Mouse (Mus musculus): ENCODE results near the gene Nedd9. TPM values are rescaled to one million over a fixed set of nuclear protein-coding genes. Genes with fewer than 3 reads are reported as not detected.

The Nedd9 gene
- polyA plus RNA-seq, 1 experiment: 3.0 TPM

DNA sequence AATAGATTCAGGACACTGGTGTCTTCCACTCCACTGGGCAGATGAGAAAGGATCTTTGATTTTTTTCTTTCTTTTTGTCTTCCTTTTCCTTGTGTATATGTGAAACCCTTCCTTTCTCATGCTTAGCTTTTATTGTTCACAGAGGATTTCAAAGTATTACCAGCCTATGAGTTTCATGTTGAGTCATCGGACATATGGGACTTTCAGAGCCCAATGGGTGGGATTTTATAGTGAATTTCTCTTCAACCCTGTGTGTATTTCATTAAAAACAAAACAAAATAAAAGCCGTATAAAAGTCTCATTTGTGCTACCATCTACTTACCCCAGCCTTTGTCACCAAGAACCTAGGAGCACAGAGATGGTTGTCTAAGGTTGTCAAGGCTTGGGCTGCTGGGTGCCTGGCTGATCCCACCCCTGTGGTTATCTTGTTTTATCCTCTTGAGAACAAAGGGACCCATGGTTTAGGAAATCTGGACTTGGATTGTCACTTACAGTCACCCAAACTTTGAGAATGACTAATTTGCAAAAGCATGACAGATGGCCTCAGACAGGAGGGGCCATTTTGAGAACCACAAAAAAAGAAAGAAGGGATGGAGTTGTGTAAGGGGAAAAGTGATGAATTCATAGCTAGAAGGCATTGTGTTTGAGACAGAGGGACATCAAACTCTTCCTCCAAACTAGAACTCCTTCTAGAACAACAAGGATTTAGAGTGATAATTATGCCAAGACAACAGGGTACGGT is 41.9 kb downstream of the Nedd9 start:
- no peak for TF ChIP-seq CTCF (IDR thresholded peaks at IDR 0.05; ENCODE audit: low read depth, low read length)
- no peak for TF ChIP-seq EP300 (IDR thresholded peaks at IDR 0.05; ENCODE audit: insufficient read depth, low read depth, low read length)
- no peak for TF ChIP-seq POLR2A (IDR thresholded peaks at IDR 0.05; ENCODE audit: insufficient read depth, low read length)
- no peaks in the 10 kb centered on the region for H3K4me1 ChIP-seq (ENCODE audit: control insufficient read depth, insufficient read depth, low read length)
- no peak overlapping the region for H3K9ac ChIP-seq (ENCODE audit: low read depth, poor library complexity, severe bottlenecking)
- no peak overlapping the region for H3K27ac ChIP-seq (ENCODE audit: insufficient read depth, low read length)
- H3K36me3 ChIP-seq (ENCODE audit: control insufficient read depth, insufficient read depth, low read length, poor library complexity, severe bottlenecking): no peaks in the 10 kb centered on the region
- no peaks in the 10 kb centered on the region for H3K9me3 ChIP-seq (replicated peaks; ENCODE audit: control insufficient read depth, insufficient read depth, low read length, poor library complexity, severe bottlenecking)
- H3K4me3 ChIP-seq (ENCODE audit: low read depth, low read length): no peak overlapping the region
- H3K27me3 ChIP-seq (ENCODE audit: control insufficient read depth, insufficient read depth, low read length, poor library complexity, severe bottlenecking): no peaks in the 10 kb centered on the region

DNA sequence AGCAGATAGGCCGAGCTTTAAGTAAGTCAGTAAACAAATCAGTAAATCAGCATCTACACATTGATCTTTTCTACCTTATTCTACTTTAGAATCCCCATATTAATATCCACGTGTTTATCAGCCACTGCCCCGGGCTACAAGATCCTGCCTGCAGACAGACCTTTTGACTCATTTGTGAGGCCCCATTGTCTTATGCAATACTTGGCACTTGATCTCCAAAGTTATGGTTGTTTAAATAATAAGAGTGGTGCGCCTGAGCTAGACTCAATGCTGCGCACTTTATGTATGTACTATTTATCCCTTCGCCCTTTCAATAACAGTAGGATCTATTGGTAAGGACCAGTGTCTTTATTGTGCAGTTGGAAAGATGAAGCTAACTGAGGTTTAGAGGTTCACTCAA is 42.9 kb downstream of the Nedd9 start:
- TF ChIP-seq EP300 (IDR thresholded peaks at IDR 0.05; ENCODE audit: insufficient read depth, low read depth, low read length): no peak
- no peak for TF ChIP-seq POLR2A (IDR thresholded peaks at IDR 0.05; ENCODE audit: insufficient read depth, low read length)
- no peak for TF ChIP-seq CTCF (IDR thresholded peaks at IDR 0.05; ENCODE audit: low read depth, low read length)
- H3K9me3 ChIP-seq (replicated peaks; ENCODE audit: control insufficient read depth, insufficient read depth, low read length, poor library complexity, severe bottlenecking): no peaks in the 10 kb centered on the region
- H3K4me1 ChIP-seq (ENCODE audit: control insufficient read depth, insufficient read depth, low read length): no peaks in the 10 kb centered on the region
- no peak overlapping the region for H3K9ac ChIP-seq (ENCODE audit: low read depth, poor library complexity, severe bottlenecking)
- H3K4me3 ChIP-seq (ENCODE audit: low read depth, low read length): no peak overlapping the region
- no peaks in the 10 kb centered on the region for H3K36me3 ChIP-seq (ENCODE audit: control insufficient read depth, insufficient read depth, low read length, poor library complexity, severe bottlenecking)
- no peaks in the 10 kb centered on the region for H3K27me3 ChIP-seq (ENCODE audit: control insufficient read depth, insufficient read depth, low read length, poor library complexity, severe bottlenecking)
- H3K27ac ChIP-seq (ENCODE audit: insufficient read depth, low read length): no peak overlapping the region

DNA sequence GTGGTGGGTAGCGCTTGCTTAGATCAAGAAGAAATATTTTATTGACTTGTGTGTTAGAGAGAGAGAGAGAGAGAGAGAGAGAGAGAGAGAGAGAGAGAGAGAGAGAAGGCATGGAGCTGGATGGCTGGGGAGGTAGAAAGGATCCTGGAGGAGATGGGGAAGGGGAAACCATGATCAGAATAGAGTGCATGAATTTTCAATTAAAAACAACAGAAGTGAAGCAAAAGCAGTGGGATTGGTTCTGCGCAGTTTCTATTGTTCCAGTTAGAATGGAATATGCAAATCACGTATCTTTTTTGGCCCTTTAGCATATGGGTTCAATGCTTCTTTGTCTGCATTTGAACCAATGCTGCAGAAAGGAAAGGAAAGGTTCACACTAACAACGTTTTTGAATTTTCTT is 45.0 kb downstream of the Nedd9 start:
- Histone ChIP-seq H3K4me1 (ENCODE audit: control insufficient read depth, insufficient read depth, low read length) (no peaks in the 10 kb centered on the region), H3K4me3 (ENCODE audit: low read depth, low read length) (no peak overlapping the region), H3K9me3 (replicated peaks; ENCODE audit: control insufficient read depth, insufficient read depth, low read length, poor library complexity, severe bottlenecking) (no peaks in the 10 kb centered on the region), H3K9ac (ENCODE audit: low read depth, poor library complexity, severe bottlenecking) (no peak overlapping the region), H3K27ac (ENCODE audit: insufficient read depth, low read length) (no peak overlapping the region), H3K36me3 (ENCODE audit: control insufficient read depth, insufficient read depth, low read length, poor library complexity, severe bottlenecking) (no peaks in the 10 kb centered on the region), H3K27me3 (ENCODE audit: control insufficient read depth, insufficient read depth, low read length, poor library complexity, severe bottlenecking) (no peaks in the 10 kb centered on the region)
- TF ChIP-seq CTCF (IDR thresholded peaks at IDR 0.05; ENCODE audit: low read depth, low read length) (no peak), EP300 (IDR thresholded peaks at IDR 0.05; ENCODE audit: insufficient read depth, low read depth, low read length) (no peak), POLR2A (IDR thresholded peaks at IDR 0.05; ENCODE audit: insufficient read depth, low read length) (no peak)

DNA sequence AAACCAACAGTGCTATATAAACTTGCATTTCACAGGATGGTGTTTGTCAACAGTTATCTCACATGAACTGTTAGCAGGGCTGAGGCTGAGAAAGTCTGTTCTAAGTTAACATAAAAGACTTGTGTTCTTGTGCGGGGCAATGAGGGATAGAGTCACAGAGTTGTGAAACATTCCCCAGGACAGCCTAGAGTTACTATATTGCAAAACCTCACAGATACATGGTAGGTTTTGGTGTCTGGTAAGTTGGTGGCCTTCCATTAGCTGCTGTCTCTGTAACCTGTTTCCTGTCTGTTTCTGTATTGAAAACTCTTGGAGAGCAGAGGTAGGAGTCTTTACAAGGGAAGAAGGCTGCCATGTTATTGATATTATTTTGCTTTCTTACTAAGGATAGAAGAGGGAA is 47.0 kb downstream of the Nedd9 start:
- H3K27me3 ChIP-seq (ENCODE audit: control insufficient read depth, insufficient read depth, low read length, poor library complexity, severe bottlenecking): no peaks in the 10 kb centered on the region
- H3K4me3 ChIP-seq (ENCODE audit: low read depth, low read length): no peak overlapping the region
- H3K4me1 ChIP-seq (ENCODE audit: control insufficient read depth, insufficient read depth, low read length): no peaks in the 10 kb centered on the region
- H3K9ac ChIP-seq (ENCODE audit: low read depth, poor library complexity, severe bottlenecking): no peak overlapping the region
- no peak for TF ChIP-seq EP300 (IDR thresholded peaks at IDR 0.05; ENCODE audit: insufficient read depth, low read depth, low read length)
- TF ChIP-seq CTCF (IDR thresholded peaks at IDR 0.05; ENCODE audit: low read depth, low read length): no peak
- no peak for TF ChIP-seq POLR2A (IDR thresholded peaks at IDR 0.05; ENCODE audit: insufficient read depth, low read length)
- no peak overlapping the region for H3K27ac ChIP-seq (ENCODE audit: insufficient read depth, low read length)
- no peaks in the 10 kb centered on the region for H3K36me3 ChIP-seq (ENCODE audit: control insufficient read depth, insufficient read depth, low read length, poor library complexity, severe bottlenecking)
- H3K9me3 ChIP-seq (replicated peaks; ENCODE audit: control insufficient read depth, insufficient read depth, low read length, poor library complexity, severe bottlenecking): no peaks in the 10 kb centered on the region

DNA sequence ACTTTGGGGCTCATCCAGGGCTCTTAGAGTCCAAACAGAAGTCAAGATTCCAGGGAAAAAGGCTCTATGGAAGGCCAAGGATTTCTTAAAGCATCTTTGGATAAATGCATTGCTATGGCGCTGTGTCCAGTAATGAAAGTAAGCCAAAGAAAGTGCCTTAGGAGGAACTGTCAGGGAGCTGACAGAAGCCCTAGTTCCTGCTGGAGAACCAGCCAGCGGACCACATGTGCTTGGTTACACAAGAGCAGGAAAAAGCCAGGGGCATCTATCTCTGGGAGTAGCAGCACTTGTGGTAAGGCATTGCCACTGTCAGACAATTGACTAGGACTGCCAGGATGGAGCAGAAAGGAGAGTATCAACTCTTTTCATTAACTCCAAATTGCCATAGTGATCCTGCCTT is 49.8 kb downstream of the Nedd9 start:
- Histone ChIP-seq H3K9ac (ENCODE audit: low read depth, poor library complexity, severe bottlenecking) (no peak overlapping the region), H3K9me3 (replicated peaks; ENCODE audit: control insufficient read depth, insufficient read depth, low read length, poor library complexity, severe bottlenecking) (no peaks in the 10 kb centered on the region), H3K27me3 (ENCODE audit: control insufficient read depth, insufficient read depth, low read length, poor library complexity, severe bottlenecking) (no peaks in the 10 kb centered on the region), H3K27ac (ENCODE audit: insufficient read depth, low read length) (no peak overlapping the region), H3K4me3 (ENCODE audit: low read depth, low read length) (no peak overlapping the region), H3K36me3 (ENCODE audit: control insufficient read depth, insufficient read depth, low read length, poor library complexity, severe bottlenecking) (no peaks in the 10 kb centered on the region), H3K4me1 (ENCODE audit: control insufficient read depth, insufficient read depth, low read length) (no peaks in the 10 kb centered on the region)
- no peak for TF ChIP-seq POLR2A (IDR thresholded peaks at IDR 0.05; ENCODE audit: insufficient read depth, low read length)
- TF ChIP-seq EP300 (IDR thresholded peaks at IDR 0.05; ENCODE audit: insufficient read depth, low read depth, low read length): no peak
- TF ChIP-seq CTCF (IDR thresholded peaks at IDR 0.05; ENCODE audit: low read depth, low read length): no peak

DNA sequence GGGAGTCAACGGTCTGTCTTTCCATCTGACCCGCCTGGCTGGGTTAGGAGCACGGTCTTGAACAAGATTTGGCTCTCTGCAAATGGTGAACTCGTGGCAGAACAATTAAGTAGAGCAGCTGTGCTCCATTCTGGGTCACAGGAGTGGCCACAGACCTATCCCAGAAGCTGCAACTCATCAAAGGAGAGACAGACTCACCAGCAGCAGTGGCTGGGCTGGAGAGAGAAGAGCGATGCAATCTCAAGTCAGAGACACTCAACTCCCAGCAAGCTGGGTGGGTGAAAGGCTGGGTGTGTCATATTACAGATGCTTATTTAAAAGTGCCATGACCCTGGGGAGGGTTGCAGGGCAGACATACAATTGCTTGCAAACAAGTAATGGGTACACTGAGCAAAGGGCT is 50.4 kb downstream of the Nedd9 start:
- Histone ChIP-seq H3K4me3 (ENCODE audit: low read depth, low read length) (no peak overlapping the region), H3K4me1 (ENCODE audit: control insufficient read depth, insufficient read depth, low read length) (no peaks in the 10 kb centered on the region), H3K9ac (ENCODE audit: low read depth, poor library complexity, severe bottlenecking) (no peak overlapping the region), H3K36me3 (ENCODE audit: control insufficient read depth, insufficient read depth, low read length, poor library complexity, severe bottlenecking) (no peaks in the 10 kb centered on the region), H3K27ac (ENCODE audit: insufficient read depth, low read length) (no peak overlapping the region), H3K27me3 (ENCODE audit: control insufficient read depth, insufficient read depth, low read length, poor library complexity, severe bottlenecking) (no peaks in the 10 kb centered on the region), H3K9me3 (replicated peaks; ENCODE audit: control insufficient read depth, insufficient read depth, low read length, poor library complexity, severe bottlenecking) (no peaks in the 10 kb centered on the region)
- TF ChIP-seq CTCF (IDR thresholded peaks at IDR 0.05; ENCODE audit: low read depth, low read length) (no peak), EP300 (IDR thresholded peaks at IDR 0.05; ENCODE audit: insufficient read depth, low read depth, low read length) (no peak), POLR2A (IDR thresholded peaks at IDR 0.05; ENCODE audit: insufficient read depth, low read length) (no peak)

Data from ES-Bruce4 (cell line).